Comparison of ENCODE assay signal across 8 mouse cellular contexts in genomic region chr10:60753261-60753660, GRCm38 (mm10). TPM values are rescaled to one million over a fixed set of nuclear protein-coding genes. Genes with fewer than 3 reads are reported as not detected.
DNase-seq lines count a peak whose midpoint lies in the region; ATAC-seq and TF ChIP-seq lines count a peak whose summit lies in the region.

No protein-coding gene starts in this region.

- peak overlapping the region; percentile 33; the same call in 1 of the 2 replicates for H3K9ac ChIP-seq in kidney, embryonic 15.5 days
- peak overlapping the region; percentile 87 for H3K9ac ChIP-seq in embryonic facial prominence, embryonic 14.5 days (ENCODE audit: low read depth, low read length)
- peak overlapping the region; percentile 35; the same call in 1 of the 2 replicates for H3K9ac ChIP-seq in kidney, postnatal 0 days (ENCODE audit: low read depth, low read length)

- H3K4me3 ChIP-seq in kidney, embryonic 15.5 days (replicated peaks), result no peak overlapping the region; the same call in 1 of the 2 replicates
- peak overlapping the region; percentile 63; the same call in 1 of the 2 replicates for H3K4me3 ChIP-seq in embryonic facial prominence, embryonic 14.5 days (ENCODE audit: low read depth, low read length)
- H3K4me3 ChIP-seq in kidney, postnatal 0 days (replicated peaks; ENCODE audit: low read depth, low read length), result no peak overlapping the region
- H3K4me3 ChIP-seq in small intestine, adult 2 months (ENCODE audit: low read depth, low read length), result no peak overlapping the region

- H3K27ac ChIP-seq in kidney, embryonic 15.5 days, result peak overlapping the region; percentile 73
- H3K27ac ChIP-seq in embryonic facial prominence, embryonic 14.5 days (replicated peaks; ENCODE audit: low read depth, low read length), result peak overlapping the region; percentile 61
- H3K27ac ChIP-seq in kidney, postnatal 0 days, result peak overlapping the region; percentile 93; the same call in 1 of the 2 replicates
- peak overlapping the region; percentile 24; the same call in 1 of the 2 replicates for H3K27ac ChIP-seq in small intestine, adult 2 months (ENCODE audit: insufficient read depth, low read depth, low read length)

- 67% methylated on average over 9 of the region's 9 CpGs for WGBS in kidney, embryonic 15.5 days
- WGBS in embryonic facial prominence, embryonic 14.5 days, result 58% methylated on average over 9 of the region's 9 CpGs
- 68% methylated on average over 9 of the region's 9 CpGs for WGBS in kidney, postnatal 0 days
- 79% methylated on average over 9 of the region's 9 CpGs for WGBS in small intestine, adult 2 months

- peaks cover 19% of the 10 kb centered on the region for H3K4me1 ChIP-seq in kidney, embryonic 15.5 days
- H3K4me1 ChIP-seq in embryonic facial prominence, embryonic 14.5 days (ENCODE audit: control insufficient read depth, insufficient read depth, low read length), result peaks cover 7% of the 10 kb centered on the region; the same call in 1 of the 2 replicates
- peaks cover 3% of the 10 kb centered on the region; the same call in 1 of the 2 replicates for H3K4me1 ChIP-seq in kidney, postnatal 0 days (replicated peaks; ENCODE audit: insufficient read depth, low read length)
- H3K4me1 ChIP-seq in small intestine, adult 2 months (ENCODE audit: control insufficient read depth, insufficient read depth, insufficient read length, low read length), result peaks cover 5% of the 10 kb centered on the region

- no peaks in the 10 kb centered on the region for H3K27me3 ChIP-seq in kidney, embryonic 15.5 days
- H3K27me3 ChIP-seq in embryonic facial prominence, embryonic 14.5 days (replicated peaks; ENCODE audit: control insufficient read depth, insufficient read depth, low read length), result no peaks in the 10 kb centered on the region
- H3K27me3 ChIP-seq in kidney, postnatal 0 days (ENCODE audit: insufficient read depth, low read length), result no peaks in the 10 kb centered on the region
- no peaks in the 10 kb centered on the region for H3K27me3 ChIP-seq in small intestine, adult 2 months (ENCODE audit: control insufficient read depth, insufficient read depth, low read length)

- peaks cover 6% of the 10 kb centered on the region for H3K36me3 ChIP-seq in kidney, embryonic 15.5 days
- H3K36me3 ChIP-seq in embryonic facial prominence, embryonic 14.5 days (ENCODE audit: control insufficient read depth, insufficient read depth, low read length), result peaks cover 7% of the 10 kb centered on the region; the same call in 1 of the 2 replicates
- 0 out of 2 replicates have a peak, but pooled peaks cover 6% of the 10 kb centered on the region for H3K36me3 ChIP-seq in kidney, postnatal 0 days (ENCODE audit: insufficient read depth, low read length)
- no peaks in the 10 kb centered on the region for H3K36me3 ChIP-seq in small intestine, adult 2 months (ENCODE audit: control insufficient read depth, insufficient read depth, low read length)

- no peaks in the 10 kb centered on the region for H3K9me3 ChIP-seq in kidney, embryonic 15.5 days (replicated peaks)
- H3K9me3 ChIP-seq in embryonic facial prominence, embryonic 14.5 days (ENCODE audit: control insufficient read depth, low read length), result no peaks in the 10 kb centered on the region
- no peaks in the 10 kb centered on the region for H3K9me3 ChIP-seq in kidney, postnatal 0 days (replicated peaks; ENCODE audit: low read length)

- no peak for TF ChIP-seq POLR2A in small intestine, adult 2 months (IDR thresholded peaks at IDR 0.05; ENCODE audit: low read depth, low read length)

- no peak for TF ChIP-seq CTCF in kidney, postnatal 0 days (IDR thresholded peaks at IDR 0.05; ENCODE audit: low read depth)
- TF ChIP-seq CTCF in small intestine, adult 2 months (IDR thresholded peaks at IDR 0.05; ENCODE audit: extremely low read depth, insufficient read length, insufficient replicate concordance, low read depth, low read length), result no peak

- DNase-seq in kidney, postnatal 14 days, result no peak
- no peak for DNase-seq in embryonic facial prominence, embryonic 14.5 days (ENCODE audit: low spot score)
- no peak for DNase-seq in kidney, postnatal 0 days (ENCODE audit: low spot score)
- no peak for DNase-seq in adrenal gland, postnatal 4 days (ENCODE audit: low spot score in 2 of 2)
- DNase-seq in gastrocnemius, postnatal 4 days (ENCODE audit: low spot score in 2 of 2), result no peak

- H3K4me2 ChIP-seq in kidney, embryonic 15.5 days, result peak overlapping the region; percentile 72
- H3K4me2 ChIP-seq in embryonic facial prominence, embryonic 14.5 days (ENCODE audit: low read depth, low read length), result peak overlapping the region; percentile 77
- peak overlapping the region; percentile 90; the same call in 1 of the 2 replicates for H3K4me2 ChIP-seq in kidney, postnatal 0 days (ENCODE audit: low read length)

- no peak for ATAC-seq in kidney, embryonic 15.5 days (replicated peaks; ENCODE audit: low FRiP score)
- ATAC-seq in embryonic facial prominence, embryonic 14.5 days (ENCODE audit: low read depth), result no peak
- no peak for ATAC-seq in kidney, postnatal 0 days (replicated peaks; ENCODE audit: low FRiP score, low read depth)
- ATAC-seq in megakaryocyte progenitor cell, adult 5-6 weeks (replicated peaks; ENCODE audit: poor library complexity), result no peak

RNA-seq across cellular contexts. Expression of gene Slc29a3, which starts 0.7 kb away (rescaled TPM):
- polyA plus RNA-seq in kidney, embryonic 15.5 days (2015; fragmentation: Nextera tagmentation; extraction: Ambion mirVana), result 13.4 and 15.5 TPM in 2 replicates
- 9.0 and 9.9 TPM in 2 replicates for polyA plus RNA-seq in embryonic facial prominence, embryonic 14.5 days (2014; fragmentation: Nextera tagmentation; extraction: Ambion mirVana)
- 17.8 and 19.6 TPM in 2 replicates for polyA plus RNA-seq in kidney, postnatal 0 days (2015; fragmentation: Nextera tagmentation; extraction: Ambion mirVana)
- polyA plus RNA-seq in small intestine, adult 2 months (2012; rRNA removed), result 3.8 and 5.0 TPM in 2 replicates
- total RNA-seq in megakaryocyte progenitor cell, adult 5-6 weeks (2015), result 34.4 and 42.0 TPM in 2 replicates
- 12.2 and 12.5 TPM in 2 replicates for total RNA-seq in megakaryocyte progenitor cell, adult 5-6 weeks (2017)
- 10 to 100 TPM; 26.7 to 32.3 TPM for total RNA-seq in adrenal gland, postnatal 4 days (2021)
- 1 to 10 TPM; 8.8 to 9.1 TPM for total RNA-seq in gastrocnemius, postnatal 4 days (2021)

RNA-seq across cellular contexts. Expression of gene Cdh23, which starts 57.0 kb away (rescaled TPM):
- polyA plus RNA-seq in kidney, embryonic 15.5 days (2015; fragmentation: Nextera tagmentation; extraction: Ambion mirVana), result 0.62 and 0.66 TPM in 2 replicates
- polyA plus RNA-seq in embryonic facial prominence, embryonic 14.5 days (2014; fragmentation: Nextera tagmentation; extraction: Ambion mirVana), result 1.0 and 1.2 TPM in 2 replicates
- 0.25 and 0.28 TPM in 2 replicates for polyA plus RNA-seq in kidney, postnatal 0 days (2015; fragmentation: Nextera tagmentation; extraction: Ambion mirVana)
- 0.33 and 0.35 TPM in 2 replicates for polyA plus RNA-seq in small intestine, adult 2 months (2012; rRNA removed)
- total RNA-seq in megakaryocyte progenitor cell, adult 5-6 weeks (2015), result 0.07 and 0.22 TPM in 2 replicates
- total RNA-seq in megakaryocyte progenitor cell, adult 5-6 weeks (2017), result 0.03 and 0.21 TPM in 2 replicates
- total RNA-seq in adrenal gland, postnatal 4 days (2021), result 1 to 10 TPM; 1.5 to 2.2 TPM
- total RNA-seq in gastrocnemius, postnatal 4 days (2021), result 1 to 10 TPM; 2.3 to 2.9 TPM

Comparison
In these comparisons a context has a peak if more than half of its experiments do, and no peak if none do; other contexts are left out.
1. H3K27ac ChIP-seq: peak in every context shown above with its lines; median percentile 93 in kidney, postnatal 0 days; 73 in kidney, embryonic 15.5 days; 61 in embryonic facial prominence, embryonic 14.5 days; 24 in small intestine, adult 2 months.
2. H3K9ac ChIP-seq: peak in every context shown above with its lines; median percentile 87 in embryonic facial prominence, embryonic 14.5 days; 35 in kidney, postnatal 0 days; 33 in kidney, embryonic 15.5 days.